Mouse (Mus musculus): ENCODE measurements around the gene Pole. TPM values are rescaled to one million over a fixed set of nuclear protein-coding genes. Genes with fewer than 3 reads are reported as not detected.

The Pole gene
- 3.5 and 3.6 TPM in 2 replicates for polyA plus RNA-seq (2012; rRNA removed)

GRCm38 (mm10) chr5:110285770-110286445, at the start of gene Pole, which contains the start of gene Pxmp2:
Gene Pole (plus strand): TSS chr5:110286306.
Gene Pxmp2 (minus strand): TSS chr5:110286186.

GRCm38 (mm10) chr5:110269141-110270101, 16.7 kb upstream of the Pole start, which contains the start of gene Pgam5:
Gene Pgam5 (minus strand): TSS chr5:110269913.

GRCm38 (mm10) chr5:110342648-110343284, 56.7 kb downstream of the Pole start, which contains the start of gene P2rx2:
Gene P2rx2 (minus strand): TSS chr5:110343212.

GRCm38 (mm10) chr5:110344524-110344923, 58.4 kb downstream of the Pole start, which contains the start of gene Lrcol1:
Gene Lrcol1 (plus strand): TSS chr5:110344730.

Other genes starting within 250 kb of the Pole start
- 0.06 TPM in 1 of 2 replicates, not detected in the other for gene Gm17655, start 213.8 kb upstream of the Pole start, polyA plus RNA-seq (2012; rRNA removed)
- 0.06 TPM in 1 of 2 replicates, not detected in the other for gene Gm35315, start 191.9 kb upstream of the Pole start, polyA plus RNA-seq (2012; rRNA removed)
- 0.22 and 0.23 TPM in 2 replicates for gene Plcxd1, start 186.3 kb upstream of the Pole start, polyA plus RNA-seq (2012; rRNA removed)
- gene Gtpbp6, start 178.1 kb upstream of the Pole start, polyA plus RNA-seq (2012; rRNA removed) = 122 and 143 TPM in 2 replicates
- gene Zfp605, start 176.2 kb upstream of the Pole start, polyA plus RNA-seq (2012; rRNA removed) = 0.14 and 0.15 TPM in 2 replicates
- 67.2 and 69.3 TPM in 2 replicates for gene Chfr, start 150.5 kb upstream of the Pole start, polyA plus RNA-seq (2012; rRNA removed)
- gene Golga3, start 109.6 kb upstream of the Pole start, polyA plus RNA-seq (2012; rRNA removed) = 12.3 and 13.0 TPM in 2 replicates
- gene Ankle2, start 55.3 kb upstream of the Pole start, polyA plus RNA-seq (2012; rRNA removed) = 6.9 and 7.4 TPM in 2 replicates
- gene Pgam5, start 16.4 kb upstream of the Pole start, polyA plus RNA-seq (2012; rRNA removed) = 16.5 and 18.2 TPM in 2 replicates
- 5.4 and 6.0 TPM in 2 replicates for gene Pxmp2, start 120 bp upstream of the Pole start, polyA plus RNA-seq (2012; rRNA removed)
- 6.5 and 7.8 TPM in 2 replicates for gene P2rx2, start 56.9 kb downstream of the Pole start, polyA plus RNA-seq (2012; rRNA removed)
- gene Lrcol1, start 58.4 kb downstream of the Pole start, polyA plus RNA-seq (2012; rRNA removed) = not detected in 2 replicates
- gene Fbrsl1, start 162.2 kb downstream of the Pole start, polyA plus RNA-seq (2012; rRNA removed) = 119 and 136 TPM in 2 replicates